Mouse (Mus musculus): ENCODE data around the gene Sec23a. TPM values are rescaled to one million over a fixed set of nuclear protein-coding genes. Genes with fewer than 3 reads are reported as not detected.

The Sec23a gene
- total RNA-seq (2012; rRNA removed) (17.6 and 18.0 TPM in 2 replicates), total RNA-seq (2014; rRNA removed) (24.7 and 26.9 TPM in 2 replicates), polyA plus RNA-seq (2012; ENCODE audit: insufficient read length, low read depth) (10.4 and 12.3 TPM in 2 replicates)

- peak within 1 kb of the TSS; percentile 88 for H3K4me2 ChIP-seq (ENCODE audit: insufficient read depth, low read depth, poor library complexity, severe bottlenecking)
- peaks cover 0 to 21% of the 10 kb centered on the region in 2 experiments for H3K36me3 ChIP-seq (replicated peaks in 1 of 2; ENCODE audit: control insufficient read depth in 1 of 2, insufficient read depth in 1 of 2, low read length in 1 of 2)
- no peaks in the 10 kb centered on the region for H3K9me3 ChIP-seq (replicated peaks; ENCODE audit: low read length)
- H3K27me3 ChIP-seq (replicated peaks), result no peaks in the 10 kb centered on the region
- peak within 1 kb of the TSS; percentile 93 for H3K9ac ChIP-seq (ENCODE audit: insufficient read depth, low read depth)
- H3K4me1 ChIP-seq (ENCODE audit: control insufficient read depth in 1 of 2, insufficient read depth in 2 of 2), result peaks cover 3 to 20% of the 10 kb centered on the region in 2 experiments; a peak in 3 of 4 replicates
- peak within 1 kb of the TSS; percentile 78 to 95 (median 89) for H3K4me3 ChIP-seq (replicated peaks in 1 of 3; ENCODE audit: low read depth in 2 of 3, low read length in 2 of 3, poor library complexity in 1 of 3)
- peaks cover 19% of the 10 kb centered on the region; the same call in 1 of the 2 replicates for H3K79me2 ChIP-seq (replicated peaks; ENCODE audit: control insufficient read depth, extremely low read depth, insufficient read depth, poor library complexity, severe bottlenecking)
- peak within 1 kb of the TSS; percentile 15; the same call in 1 of the 2 replicates for H3K27ac ChIP-seq (ENCODE audit: insufficient read depth, low read depth)
- in situ Hi-C loops (cut with MboI; ENCODE audit: low pct_ligation_motif_present, low pct_unique_long_range_greater_than_20kb, low sequenced_read_pairs), result no loop called here
- peak; percentile 98 for DNase-seq (ENCODE audit: extremely low read depth)
- dilution Hi-C loops (cut with MboI; ENCODE audit: extremely low pct_ligation_motif_present, extremely low pct_unique_long_range_greater_than_20kb, low sequenced_read_pairs), result no loop called here
- TF ChIP-seq BHLHE40 (IDR thresholded peaks at IDR 0.05; ENCODE audit: low read depth, low read length) (no peak), JUND (conservative IDR thresholded peaks at IDR 0.05; ENCODE audit: low read depth, low read length) (no peak), ZC3H11A (IDR thresholded peaks at IDR 0.05; ENCODE audit: low read depth, low read length) (no peak), TBP (conservative IDR thresholded peaks at IDR 0.05; ENCODE audit: low read depth, low read length) (peak; percentile 70; the same call in 1 of the 2 replicates), IRF4 (IDR thresholded peaks at IDR 0.05; ENCODE audit: low read depth, low read length) (peak; percentile 74; the same call in 1 of the 2 replicates), EP300 (IDR thresholded peaks at IDR 0.05; ENCODE audit: low read length) (no peak), ELF1 (IDR thresholded peaks at IDR 0.05; ENCODE audit: low read depth, low read length) (peak; percentile 91), TCF12 (IDR thresholded peaks at IDR 0.05; ENCODE audit: low read depth, low read length) (peak; percentile 73), UBTF (IDR thresholded peaks at IDR 0.05; ENCODE audit: low read depth, low read length) (0 out of 2 replicates have a peak, but pooled peaks have one; percentile 50), GABPA (IDR thresholded peaks at IDR 0.05; ENCODE audit: insufficient replicate concordance, low read depth, low read length) (no peak), ZNF384 (IDR thresholded peaks at IDR 0.05; ENCODE audit: low read depth, low read length) (no peak; the same call in 1 of the 2 replicates), ETS1 (conservative IDR thresholded peaks at IDR 0.05; ENCODE audit: low read depth, low read length) (no peak), POLR2A (IDR thresholded peaks at IDR 0.05; ENCODE audit: low read depth, low read length) (peak; percentile 87), MAZ (IDR thresholded peaks at IDR 0.05; ENCODE audit: low read depth, low read length) (peak; percentile 42; the same call in 1 of the 2 replicates), MAX (IDR thresholded peaks at IDR 0.05; ENCODE audit: low read length) (peak; percentile 21; the same call in 1 of the 2 replicates), MYC (IDR thresholded peaks at IDR 0.05; ENCODE audit: low read depth, low read length) (no peak), JUN (IDR thresholded peaks at IDR 0.05; ENCODE audit: insufficient read depth, low read depth, low read length) (no peak), SMC3 (IDR thresholded peaks at IDR 0.05; ENCODE audit: low read depth, low read length) (no peak), RAD21 (IDR thresholded peaks at IDR 0.05; ENCODE audit: low read depth, low read length) (no peak), ZKSCAN1 (IDR thresholded peaks at IDR 0.05; ENCODE audit: borderline replicate concordance, low read depth, low read length) (no peak), MAFK (IDR thresholded peaks at IDR 0.05; ENCODE audit: insufficient replicate concordance, low read length) (no peak), E2F4 (IDR thresholded peaks at IDR 0.05; ENCODE audit: insufficient replicate concordance, low read depth, low read length) (no peak), NELFE (IDR thresholded peaks at IDR 0.05; ENCODE audit: low read depth, low read length) (no peak; the same call in none of the 2 replicates), USF2 (conservative IDR thresholded peaks at IDR 0.05; ENCODE audit: low read depth, low read length) (no peak), CHD1 (IDR thresholded peaks at IDR 0.05; ENCODE audit: low read depth, low read length) (no peak), CHD2 (IDR thresholded peaks at IDR 0.05; ENCODE audit: low read length) (peak; percentile 89), USF1 (IDR thresholded peaks at IDR 0.05; ENCODE audit: low read depth, low read length) (no peak), NRF1 (IDR thresholded peaks at IDR 0.05; ENCODE audit: low read depth, low read length) (peak; percentile 44; the same call in 1 of the 2 replicates), RCOR1 (conservative IDR thresholded peaks at IDR 0.05; ENCODE audit: low read depth, low read length) (no peak), KAT2A (IDR thresholded peaks at IDR 0.05; ENCODE audit: insufficient replicate concordance, low read length) (peak; percentile 63; the same call in 1 of the 2 replicates), CTCF (conservative IDR thresholded peaks at IDR 0.05 in 1 of 2, IDR thresholded peaks at IDR 0.05 in 1 of 2; ENCODE audit: low read depth in 2 of 2, low read length in 2 of 2) (no peak), PAX5 (IDR thresholded peaks at IDR 0.05; ENCODE audit: low read length) (no peak), MXI1 (IDR thresholded peaks at IDR 0.05; ENCODE audit: low read depth, low read length) (peak; percentile 44; the same call in 1 of the 2 replicates), MEF2A (IDR thresholded peaks at IDR 0.05; ENCODE audit: borderline replicate concordance, low read depth, low read length) (no peak), SIN3A (IDR thresholded peaks at IDR 0.05; ENCODE audit: low read length) (peak; percentile 79), POLR2AphosphoS2 (IDR thresholded peaks at IDR 0.05; ENCODE audit: low read depth, low read length) (peak; percentile 69; the same call in 1 of the 2 replicates), HCFC1 (IDR thresholded peaks at IDR 0.05; ENCODE audit: low read depth, low read length) (peak; percentile 76)
Measured at GRCm38 (mm10) chr12:59011844-59012709, at the start of gene Sec23a. Gene Sec23a, minus strand, starts transcription at chr12:59012017.

Measured in CH12.LX (cell line).